Mouse (Mus musculus): ENCODE results near the gene Ehd2. TPM values are rescaled to one million over a fixed set of nuclear protein-coding genes. Genes with fewer than 3 reads are reported as not detected.

Gene Ehd2
- polyA plus RNA-seq, 1 experiment from 2014 or later: 76.3 TPM

DNA sequence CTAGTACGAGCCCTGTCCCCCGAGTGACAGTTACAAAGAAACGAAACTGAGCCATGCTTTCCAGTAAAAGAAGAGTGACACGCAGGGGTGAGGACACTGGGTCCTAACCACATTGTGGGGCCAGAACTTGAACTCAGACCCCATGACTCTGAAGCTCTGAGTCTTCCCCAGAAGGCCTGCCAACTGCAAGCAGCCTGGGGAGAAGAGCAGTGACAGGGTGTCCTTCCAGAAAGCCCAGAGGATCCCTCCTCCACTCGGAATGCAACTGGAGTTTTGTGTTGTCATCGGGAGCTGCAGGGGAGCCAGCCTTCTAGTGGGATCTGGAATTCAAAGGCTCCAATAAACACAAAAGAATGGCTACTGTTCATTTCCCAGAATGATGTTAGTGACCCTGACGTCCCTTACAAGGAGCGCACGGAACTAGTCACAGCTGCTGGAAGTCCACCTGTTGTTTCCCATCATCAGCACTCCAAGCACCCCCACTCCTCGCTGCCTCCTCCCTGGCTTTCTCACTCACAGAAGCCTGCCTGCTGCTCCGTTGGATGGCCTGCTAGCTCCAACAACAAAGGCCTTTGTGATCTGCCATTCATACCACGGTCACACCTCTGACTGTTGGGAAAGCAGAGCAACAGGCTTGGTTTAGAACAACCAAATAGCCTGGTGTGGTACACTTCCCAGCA lies 37.0 kb upstream of the Ehd2 start:
- Histone ChIP-seq H3K27ac (ENCODE audit: low read length) (peak overlapping the region; percentile 44; the same call in 1 of the 2 replicates), H3K36me3 (ENCODE audit: control insufficient read depth, insufficient read depth, low read length) (no peaks in the 10 kb centered on the region), H3K27me3 (ENCODE audit: control insufficient read depth, insufficient read depth, low read length) (no peaks in the 10 kb centered on the region), H3K4me2 (ENCODE audit: low read depth, low read length) (no peak overlapping the region), H3K4me1 (ENCODE audit: control insufficient read depth, insufficient read depth, low read length) (peaks cover 15% of the 10 kb centered on the region), H3K9me3 (replicated peaks; ENCODE audit: control insufficient read depth, low read length) (no peaks in the 10 kb centered on the region), H3K9ac (ENCODE audit: low read length) (no peak overlapping the region), H3K4me3 (replicated peaks; ENCODE audit: low read length) (no peak overlapping the region)
- 65% methylated on average over 12 of the region's 12 CpGs for WGBS
- ATAC-seq (ENCODE audit: insufficient read depth, low FRiP score): no peak

DNA sequence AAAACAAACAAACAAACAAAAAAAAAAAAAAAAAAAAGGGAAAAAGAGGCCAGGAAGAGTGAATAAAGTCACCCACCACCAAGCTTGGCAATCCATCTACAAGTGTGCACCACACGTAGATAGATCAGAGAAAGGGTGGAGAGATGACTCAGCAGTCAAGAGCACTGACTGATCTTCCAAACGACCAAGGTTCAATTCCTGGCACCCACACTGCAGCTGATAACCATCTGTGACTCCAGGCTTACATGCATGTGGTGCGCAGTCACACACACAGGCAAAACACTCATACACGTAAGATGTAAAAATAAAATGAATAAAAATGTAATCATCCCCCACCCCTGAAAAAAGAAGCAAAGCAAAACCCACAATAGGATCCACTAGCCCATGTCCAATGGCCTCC lies 35.7 kb upstream of the Ehd2 start:
- H3K4me2 ChIP-seq (ENCODE audit: low read depth, low read length): no peak overlapping the region
- peaks cover 15% of the 10 kb centered on the region for H3K4me1 ChIP-seq (ENCODE audit: control insufficient read depth, insufficient read depth, low read length)
- H3K36me3 ChIP-seq (ENCODE audit: control insufficient read depth, insufficient read depth, low read length): no peaks in the 10 kb centered on the region
- H3K9me3 ChIP-seq (replicated peaks; ENCODE audit: control insufficient read depth, low read length): no peaks in the 10 kb centered on the region
- no peak overlapping the region for H3K9ac ChIP-seq (ENCODE audit: low read length)
- 70% methylated on average over 4 of the region's 4 CpGs for WGBS
- no peak for ATAC-seq (ENCODE audit: insufficient read depth, low FRiP score)
- H3K4me3 ChIP-seq (replicated peaks; ENCODE audit: low read length): no peak overlapping the region
- no peaks in the 10 kb centered on the region for H3K27me3 ChIP-seq (ENCODE audit: control insufficient read depth, insufficient read depth, low read length)
- no peak overlapping the region for H3K27ac ChIP-seq (ENCODE audit: low read length)

DNA sequence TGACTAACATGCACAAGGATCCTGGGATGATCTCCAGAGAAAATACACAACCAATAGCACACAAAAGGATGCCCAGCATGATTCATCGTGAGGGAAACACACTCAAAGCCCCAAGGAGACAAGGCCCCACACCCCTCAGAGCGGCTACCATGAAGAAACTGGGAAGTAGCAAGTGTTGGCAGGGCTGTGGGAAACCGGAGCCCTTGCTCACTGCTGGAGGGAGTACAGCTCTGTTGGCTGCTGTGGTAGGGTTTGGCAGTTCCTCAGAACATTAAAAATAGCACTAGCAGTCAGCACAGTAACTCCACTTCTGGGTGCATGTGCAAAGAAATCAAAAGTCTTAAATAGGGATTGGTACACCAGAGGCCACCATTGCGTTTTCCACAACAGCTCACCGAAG lies 34.8 kb upstream of the Ehd2 start:
- H3K4me2 ChIP-seq (ENCODE audit: low read depth, low read length): no peak overlapping the region
- ATAC-seq (ENCODE audit: insufficient read depth, low FRiP score): no peak
- H3K27me3 ChIP-seq (ENCODE audit: control insufficient read depth, insufficient read depth, low read length): no peaks in the 10 kb centered on the region
- WGBS: 75% methylated on average over 5 of the region's 5 CpGs
- H3K27ac ChIP-seq (ENCODE audit: low read length): peak overlapping the region; percentile 37; the same call in 1 of the 2 replicates
- H3K4me1 ChIP-seq (ENCODE audit: control insufficient read depth, insufficient read depth, low read length): peaks cover 15% of the 10 kb centered on the region
- no peaks in the 10 kb centered on the region for H3K36me3 ChIP-seq (ENCODE audit: control insufficient read depth, insufficient read depth, low read length)
- no peak overlapping the region for H3K4me3 ChIP-seq (replicated peaks; ENCODE audit: low read length)
- no peaks in the 10 kb centered on the region for H3K9me3 ChIP-seq (replicated peaks; ENCODE audit: control insufficient read depth, low read length)
- no peak overlapping the region for H3K9ac ChIP-seq (ENCODE audit: low read length)

DNA sequence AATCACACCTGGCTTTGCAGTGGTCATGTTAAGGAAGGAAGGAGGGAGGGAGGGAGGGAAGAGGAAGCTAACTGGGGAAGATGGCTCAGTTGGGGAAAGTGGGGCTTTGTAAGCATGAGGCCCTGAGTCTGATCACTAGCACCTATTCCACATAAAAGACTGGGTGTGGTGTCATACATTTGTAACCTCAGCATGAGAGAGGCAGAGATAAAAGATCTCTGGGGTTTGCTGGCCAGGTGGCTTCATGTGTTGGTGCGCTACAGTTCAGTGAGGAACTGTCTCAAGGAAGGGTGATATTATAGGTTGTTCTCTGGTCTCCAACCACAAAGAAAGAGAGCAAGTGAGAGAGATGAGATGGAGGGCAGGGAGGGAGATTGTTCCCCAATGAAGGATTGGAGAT lies 34.3 kb upstream of the Ehd2 start:
- Histone ChIP-seq H3K4me1 (ENCODE audit: control insufficient read depth, insufficient read depth, low read length) (peaks cover 15% of the 10 kb centered on the region), H3K4me2 (ENCODE audit: low read depth, low read length) (no peak overlapping the region), H3K36me3 (ENCODE audit: control insufficient read depth, insufficient read depth, low read length) (0 out of 2 replicates have a peak, but pooled peaks cover 3% of the 10 kb centered on the region), H3K4me3 (replicated peaks; ENCODE audit: low read length) (no peak overlapping the region), H3K9ac (ENCODE audit: low read length) (no peak overlapping the region), H3K27me3 (ENCODE audit: control insufficient read depth, insufficient read depth, low read length) (no peaks in the 10 kb centered on the region), H3K27ac (ENCODE audit: low read length) (no peak overlapping the region; the same call in 1 of the 2 replicates), H3K9me3 (replicated peaks; ENCODE audit: control insufficient read depth, low read length) (no peaks in the 10 kb centered on the region)
- ATAC-seq (ENCODE audit: insufficient read depth, low FRiP score): no peak
- WGBS: 91% methylated on average over 1 of the region's 1 CpGs

DNA sequence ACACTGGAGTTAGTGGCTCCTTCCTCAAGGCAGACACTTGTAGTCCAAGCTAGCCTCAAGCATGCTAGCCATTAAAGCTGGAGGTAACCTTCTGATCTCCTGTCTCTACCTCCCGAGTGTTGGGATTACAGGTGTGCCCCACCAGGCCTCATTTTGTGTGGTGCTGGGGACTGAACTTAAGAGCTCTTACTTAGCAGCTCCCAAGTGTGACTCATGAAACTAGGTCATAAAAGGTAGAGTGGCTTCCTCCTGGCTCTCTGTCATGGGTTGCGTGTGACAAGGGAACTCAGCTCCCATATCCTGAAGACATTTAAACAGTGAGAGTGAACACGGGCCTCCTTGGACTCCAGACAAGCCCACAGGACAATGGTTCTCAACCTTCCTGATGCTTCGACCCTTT lies 26.4 kb upstream of the Ehd2 start:
- Histone ChIP-seq H3K9ac (ENCODE audit: low read length) (no peak overlapping the region), H3K27me3 (ENCODE audit: control insufficient read depth, insufficient read depth, low read length) (no peaks in the 10 kb centered on the region), H3K27ac (ENCODE audit: low read length) (no peak overlapping the region), H3K4me3 (replicated peaks; ENCODE audit: low read length) (no peak overlapping the region), H3K36me3 (ENCODE audit: control insufficient read depth, insufficient read depth, low read length) (peaks cover 28% of the 10 kb centered on the region; the same call in 1 of the 2 replicates), H3K9me3 (replicated peaks; ENCODE audit: control insufficient read depth, low read length) (no peaks in the 10 kb centered on the region), H3K4me1 (ENCODE audit: control insufficient read depth, insufficient read depth, low read length) (no peaks in the 10 kb centered on the region), H3K4me2 (ENCODE audit: low read depth, low read length) (no peak overlapping the region)
- ATAC-seq (ENCODE audit: insufficient read depth, low FRiP score): no peak
- WGBS: 85% methylated on average over 4 of the region's 4 CpGs

DNA sequence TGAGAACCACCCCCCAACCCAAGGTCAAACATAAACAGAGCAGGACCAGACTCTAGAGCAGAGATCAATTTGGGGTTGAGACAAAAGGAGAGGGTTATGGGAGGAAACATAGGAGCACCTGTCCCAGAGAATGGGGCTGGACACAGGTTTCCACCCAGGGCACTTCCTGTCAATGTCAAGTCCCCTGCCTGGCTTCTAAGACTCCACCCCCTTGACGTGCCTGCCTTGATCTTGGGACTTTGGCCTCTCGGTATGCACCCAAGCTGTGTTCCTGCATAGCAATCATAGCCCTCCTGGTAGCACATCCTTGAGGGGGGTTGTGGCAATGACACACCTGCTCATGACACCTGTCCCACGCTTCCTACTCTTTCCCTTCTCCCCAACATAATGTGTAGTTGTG lies 25.8 kb upstream of the Ehd2 start:
- 74% methylated on average over 3 of the region's 3 CpGs for WGBS
- no peak for ATAC-seq (ENCODE audit: insufficient read depth, low FRiP score)
- Histone ChIP-seq H3K27ac (ENCODE audit: low read length) (no peak overlapping the region), H3K36me3 (ENCODE audit: control insufficient read depth, insufficient read depth, low read length) (peaks cover 34% of the 10 kb centered on the region), H3K27me3 (ENCODE audit: control insufficient read depth, insufficient read depth, low read length) (no peaks in the 10 kb centered on the region), H3K9me3 (replicated peaks; ENCODE audit: control insufficient read depth, low read length) (no peaks in the 10 kb centered on the region), H3K9ac (ENCODE audit: low read length) (no peak overlapping the region), H3K4me2 (ENCODE audit: low read depth, low read length) (no peak overlapping the region), H3K4me3 (replicated peaks; ENCODE audit: low read length) (no peak overlapping the region), H3K4me1 (ENCODE audit: control insufficient read depth, insufficient read depth, low read length) (no peaks in the 10 kb centered on the region)

DNA sequence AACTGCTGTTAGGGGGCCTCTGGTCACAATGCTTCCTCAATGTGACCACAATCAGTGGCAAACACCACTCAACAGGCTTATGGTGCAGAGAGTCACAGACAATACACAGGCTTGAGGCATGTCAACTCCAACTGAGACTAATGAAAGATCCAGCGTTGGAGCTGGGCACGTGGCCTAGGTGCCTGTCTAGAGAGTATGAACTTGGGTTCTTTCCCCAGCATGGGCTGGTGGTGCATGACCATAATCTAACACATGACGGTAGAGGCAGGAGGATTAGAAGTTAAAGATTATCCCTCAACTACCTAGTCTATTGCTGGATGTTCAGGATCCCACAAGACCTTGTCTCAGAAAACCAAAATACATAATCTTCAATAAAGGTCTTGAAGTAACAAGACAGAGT lies 24.4 kb upstream of the Ehd2 start:
- 93% methylated on average over 3 of the region's 3 CpGs for WGBS
- Histone ChIP-seq H3K9me3 (replicated peaks; ENCODE audit: control insufficient read depth, low read length) (no peaks in the 10 kb centered on the region), H3K4me3 (replicated peaks; ENCODE audit: low read length) (no peak overlapping the region), H3K4me2 (ENCODE audit: low read depth, low read length) (no peak overlapping the region), H3K9ac (ENCODE audit: low read length) (no peak overlapping the region), H3K4me1 (ENCODE audit: control insufficient read depth, insufficient read depth, low read length) (no peaks in the 10 kb centered on the region; the same call in 1 of the 2 replicates), H3K36me3 (ENCODE audit: control insufficient read depth, insufficient read depth, low read length) (peaks cover 41% of the 10 kb centered on the region), H3K27me3 (ENCODE audit: control insufficient read depth, insufficient read depth, low read length) (no peaks in the 10 kb centered on the region), H3K27ac (ENCODE audit: low read length) (no peak overlapping the region)
- no peak for ATAC-seq (ENCODE audit: insufficient read depth, low FRiP score)

DNA sequence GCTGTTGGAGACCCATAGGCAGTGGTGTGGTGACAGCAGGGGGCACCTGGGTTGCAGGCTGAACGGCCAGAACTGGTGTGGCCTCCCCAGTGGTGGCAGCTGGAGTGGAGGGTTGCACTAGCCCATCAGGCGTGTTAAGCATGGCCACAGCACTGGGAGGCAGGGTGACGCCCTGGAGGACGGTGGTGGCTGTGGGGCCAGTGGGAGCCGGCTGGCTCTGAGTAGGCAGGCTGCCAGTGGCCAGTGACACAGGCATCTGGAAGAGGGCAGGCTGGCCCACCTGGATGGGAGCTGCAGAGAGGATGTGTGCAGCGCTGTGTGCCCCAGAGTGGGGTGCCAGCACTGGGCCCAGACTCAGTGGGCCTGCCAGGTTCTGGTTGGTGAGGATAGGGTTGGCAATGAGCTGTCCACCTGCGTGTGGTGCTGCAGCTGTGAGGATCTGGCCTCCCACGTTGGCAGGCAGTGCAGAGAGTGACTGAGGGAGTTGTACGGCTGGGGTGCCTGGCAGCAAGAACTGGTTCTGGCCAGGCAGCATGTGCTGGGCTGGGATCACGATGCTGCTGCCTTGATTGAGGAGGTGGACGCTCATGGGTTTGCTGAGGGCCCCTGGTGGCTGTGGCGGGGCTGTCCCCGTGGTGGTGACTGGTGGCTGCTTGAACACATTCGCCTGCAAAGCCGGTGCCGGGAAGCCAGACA lies 20.4 kb upstream of the Ehd2 start:
- Histone ChIP-seq H3K27me3 (ENCODE audit: control insufficient read depth, insufficient read depth, low read length) (no peaks in the 10 kb centered on the region), H3K9me3 (replicated peaks; ENCODE audit: control insufficient read depth, low read length) (no peaks in the 10 kb centered on the region), H3K4me3 (replicated peaks; ENCODE audit: low read length) (no peak overlapping the region), H3K36me3 (ENCODE audit: control insufficient read depth, insufficient read depth, low read length) (peaks cover 24% of the 10 kb centered on the region), H3K9ac (ENCODE audit: low read length) (no peak overlapping the region), H3K4me1 (ENCODE audit: control insufficient read depth, insufficient read depth, low read length) (no peaks in the 10 kb centered on the region; the same call in 1 of the 2 replicates), H3K27ac (ENCODE audit: low read length) (no peak overlapping the region), H3K4me2 (ENCODE audit: low read depth, low read length) (no peak overlapping the region)
- WGBS: 94% methylated on average over 15 of the region's 16 CpGs
- no peak for ATAC-seq (ENCODE audit: insufficient read depth, low FRiP score)

DNA sequence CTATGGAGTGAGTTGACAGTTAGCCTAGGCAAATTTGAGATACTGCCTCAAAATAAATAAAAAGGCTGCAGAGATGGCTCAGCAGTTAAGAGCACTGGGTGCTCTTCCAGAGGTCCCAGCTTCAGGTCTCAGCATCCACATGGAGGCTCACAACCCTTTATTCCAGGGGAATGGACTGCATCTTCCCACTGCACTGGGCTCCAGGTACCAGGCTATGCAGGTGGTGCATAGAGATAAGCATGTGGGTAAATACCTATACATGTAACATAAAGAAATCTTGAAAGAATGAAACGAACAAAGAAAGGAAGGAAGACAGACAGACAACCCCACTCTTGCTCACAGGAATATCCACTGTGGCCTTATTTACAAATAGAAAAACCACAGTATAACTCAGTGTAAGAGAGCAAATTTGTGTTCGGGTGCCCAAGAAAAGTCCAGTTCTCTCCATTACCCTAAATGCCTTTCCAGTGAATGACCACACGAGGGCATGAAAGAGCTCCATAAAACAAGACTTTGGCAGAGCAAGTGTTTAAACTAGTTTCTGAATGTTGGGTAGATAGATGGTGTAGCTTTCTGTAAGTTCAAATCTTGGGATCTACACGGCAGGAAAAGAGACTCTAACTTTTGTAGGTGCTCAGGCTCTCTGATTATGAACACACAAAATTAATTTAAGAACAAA lies 15.5 kb upstream of the Ehd2 start:
- WGBS: 34% methylated on average over 4 of the region's 4 CpGs
- H3K9me3 ChIP-seq (replicated peaks; ENCODE audit: control insufficient read depth, low read length): no peaks in the 10 kb centered on the region
- ATAC-seq (ENCODE audit: insufficient read depth, low FRiP score): no peak
- H3K9ac ChIP-seq (ENCODE audit: low read length): no peak overlapping the region
- no peaks in the 10 kb centered on the region; the same call in 1 of the 2 replicates for H3K4me1 ChIP-seq (ENCODE audit: control insufficient read depth, insufficient read depth, low read length)
- H3K27me3 ChIP-seq (ENCODE audit: control insufficient read depth, insufficient read depth, low read length): no peaks in the 10 kb centered on the region
- H3K4me3 ChIP-seq (replicated peaks; ENCODE audit: low read length): no peak overlapping the region
- H3K27ac ChIP-seq (ENCODE audit: low read length): peak overlapping the region; percentile 74
- no peak overlapping the region for H3K4me2 ChIP-seq (ENCODE audit: low read depth, low read length)
- H3K36me3 ChIP-seq (ENCODE audit: control insufficient read depth, insufficient read depth, low read length): peaks cover 19% of the 10 kb centered on the region

Measured in stomach, embryonic 16.5 days (tissue).